Mouse (Mus musculus) heart, adult 2 months (tissue): Measurements from ENCODE around the gene 2810021J22Rik.

ENCODE experiments used
- CTCF ChIP-seq: fragments of 200-600 bp; IDR thresholded peaks from 2 replicates; pipeline ENCODE4 v1.8.1; 2022; ENCODE audit warnings: antibody characterized with exemption, mild to moderate bottlenecking, moderate library complexity
- EP300 ChIP-seq: fragments of 200-500 bp; IDR thresholded peaks from 2 replicates; pipeline ENCODE4 v1.6.1; 2011; ENCODE audit warnings: low read depth, low read length, control low read depth; ENCODE audit not compliant: insufficient read depth
- POLR2A ChIP-seq: fragments of 200-500 bp; IDR thresholded peaks from 2 replicates; pipeline ENCODE4 v1.6.1; 2011; ENCODE audit warnings: mild to moderate bottlenecking, low read depth, low read length, control low read depth; ENCODE audit not compliant: insufficient read depth

DNA sequence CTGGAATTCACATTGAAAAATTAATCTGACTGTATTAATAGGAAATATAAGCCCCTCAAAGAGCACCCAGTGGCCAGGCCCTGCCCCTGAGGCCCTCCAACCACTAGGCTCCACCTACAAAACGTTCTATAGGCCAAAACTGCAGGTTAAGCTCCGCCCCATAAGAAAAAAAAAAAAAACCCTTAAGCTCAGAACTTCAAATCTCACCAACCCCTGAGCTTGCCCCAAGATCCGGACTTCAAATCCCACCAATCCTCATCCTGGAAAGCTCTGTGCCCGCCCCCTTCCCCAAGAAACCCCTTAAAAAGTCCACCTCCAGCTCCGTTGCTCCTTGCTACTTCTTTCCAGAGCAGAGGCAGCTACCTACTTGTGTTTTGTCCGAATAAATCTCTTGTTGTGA lies 37.8 kb downstream of the 2810021J22Rik start:
- TF ChIP-seq POLR2A (no peak), CTCF (no peak), EP300 (no peak)
